Mouse (Mus musculus) embryo, embryonic 10.5 days (tissue): ENCODE data around the gene Rexo2.
"Not testable (repeated sequence)": the region's sequence is repeated elsewhere in the genome, so short reads cannot be mapped to it uniquely, and the experiment has no call there.

ENCODE experiments used
- DNase-seq: peaks from one replicate; pipeline ENCODE4 v3.0.0-alpha.2; 2015; ENCODE audit warnings: low spot score

Rexo2 gene

DNA sequence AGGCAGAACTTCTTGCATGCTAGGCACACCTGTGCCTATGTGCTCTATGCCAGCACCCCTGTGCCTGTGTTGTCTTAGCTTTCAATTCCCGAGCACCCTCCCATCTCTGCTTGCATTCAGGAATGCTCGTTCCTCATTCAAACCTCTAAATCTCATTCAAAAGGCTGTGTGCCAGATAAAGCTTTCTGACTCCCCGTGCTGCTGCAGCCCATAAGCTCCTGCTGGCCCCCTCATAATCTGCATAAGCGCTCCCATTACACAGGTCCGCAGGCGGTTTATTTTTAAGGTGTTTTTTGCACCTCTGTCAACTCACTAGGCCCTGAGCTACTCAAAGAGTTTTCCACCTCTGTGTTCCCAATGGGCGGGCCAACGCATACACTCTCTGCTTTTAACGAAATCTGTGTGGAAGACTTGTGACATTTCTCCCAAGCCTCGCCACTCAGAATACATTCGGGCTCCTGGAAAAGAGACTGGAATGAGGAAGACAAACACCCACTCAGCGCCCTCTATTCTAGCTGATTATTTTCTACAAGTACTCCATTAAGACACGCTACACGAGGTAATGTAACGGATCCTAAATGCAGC lies 7.9 kb downstream of the Rexo2 start:
- no peak for DNase-seq

DNA sequence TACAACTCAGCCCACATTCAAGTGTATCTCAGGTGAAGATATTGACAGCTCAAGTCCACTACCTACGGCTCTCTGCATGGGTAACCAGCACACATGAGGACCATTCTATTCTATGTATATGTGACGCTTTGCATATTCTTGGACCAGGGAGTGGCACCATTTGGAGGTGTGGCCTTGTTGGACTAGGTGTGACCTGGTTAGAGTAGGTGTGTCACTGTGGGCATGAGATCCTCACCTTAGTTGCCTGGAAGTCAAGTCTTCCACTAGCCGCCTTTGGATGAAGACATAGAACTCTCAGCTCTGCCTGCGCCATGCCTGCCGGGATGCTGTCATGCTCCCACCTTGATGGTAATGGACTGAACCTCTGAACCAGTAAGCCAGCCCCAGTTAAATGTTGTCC lies 13.0 kb downstream of the Rexo2 start:
- not testable (repeated sequence) for DNase-seq

DNA sequence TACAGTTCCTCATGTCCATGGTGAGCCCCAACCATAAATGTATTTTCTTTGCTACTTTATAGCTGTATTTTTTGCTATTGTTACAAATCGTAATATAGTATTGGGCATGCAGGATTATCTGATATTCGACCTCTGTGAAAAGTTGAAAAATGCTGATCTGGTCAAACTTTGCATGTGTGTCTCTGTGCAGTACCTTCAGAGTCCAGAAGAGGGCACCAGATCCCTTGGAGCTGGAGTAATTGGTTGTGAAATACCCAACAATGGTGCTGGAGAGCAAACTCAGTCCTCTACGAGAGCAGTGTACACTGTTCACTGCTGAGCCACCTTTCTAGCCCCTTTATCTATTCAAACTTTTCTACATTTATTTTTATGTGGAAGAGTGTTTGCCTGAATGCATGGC lies 13.6 kb downstream of the Rexo2 start:
- peak; percentile 72 for DNase-seq

DNA sequence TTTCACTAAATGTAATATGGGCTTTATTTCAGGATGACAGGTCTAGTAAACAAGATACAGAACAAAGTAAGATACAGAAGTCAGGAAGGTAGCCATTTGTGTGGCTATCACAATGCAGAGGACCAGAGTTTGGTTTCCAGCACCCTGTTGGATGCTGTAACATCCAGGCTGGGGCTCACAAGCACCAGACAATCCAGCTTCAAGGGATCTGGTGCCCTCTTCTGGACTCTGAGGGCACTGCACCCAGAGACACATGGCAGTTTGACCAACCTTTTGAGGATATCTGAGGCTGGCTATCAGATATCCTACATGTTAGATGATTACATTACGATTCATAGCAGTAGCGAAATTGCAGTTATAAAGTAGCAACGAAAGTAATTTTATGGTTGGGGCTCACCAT lies 14.8 kb downstream of the Rexo2 start:
- DNase-seq = peak; percentile 19

DNA sequence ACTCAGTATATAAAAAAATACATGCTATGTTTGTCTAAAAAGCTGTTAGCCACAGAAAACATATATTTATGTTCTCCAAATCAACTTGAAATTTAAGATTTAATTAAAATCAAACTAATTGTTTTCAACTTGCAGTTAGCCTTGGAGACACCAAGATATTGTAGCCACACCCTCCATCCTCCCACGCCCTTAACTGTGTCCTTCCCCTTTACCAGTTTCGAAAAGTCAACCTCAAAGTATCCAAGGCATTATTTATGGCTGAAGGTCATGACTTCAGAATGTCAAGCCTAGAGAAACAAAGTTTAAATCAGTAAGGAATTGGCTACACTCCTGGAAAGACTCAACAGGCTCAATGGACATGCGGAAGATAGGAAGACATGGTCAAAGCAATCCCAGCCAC lies 18.9 kb downstream of the Rexo2 start:
- DNase-seq = no peak

DNA sequence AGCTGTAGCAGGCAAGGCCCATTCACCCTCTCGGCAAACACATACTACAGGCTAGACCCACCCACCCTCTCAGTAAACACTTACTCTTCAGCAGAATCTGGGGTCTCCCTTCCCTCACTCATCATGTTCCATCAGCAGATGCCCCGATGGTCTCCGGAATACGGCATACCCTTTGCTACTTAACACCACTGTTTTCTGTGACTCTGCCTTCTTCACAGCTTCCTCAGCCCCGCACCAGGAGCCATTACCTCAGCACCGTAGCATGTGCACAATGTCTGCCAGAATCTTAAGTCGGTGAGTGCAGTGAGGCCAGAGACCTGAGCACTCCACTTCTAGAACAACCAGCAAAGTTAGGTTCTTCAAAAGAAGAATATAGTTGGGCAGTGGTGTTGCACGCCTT lies 19.7 kb downstream of the Rexo2 start:
- no peak for DNase-seq

DNA sequence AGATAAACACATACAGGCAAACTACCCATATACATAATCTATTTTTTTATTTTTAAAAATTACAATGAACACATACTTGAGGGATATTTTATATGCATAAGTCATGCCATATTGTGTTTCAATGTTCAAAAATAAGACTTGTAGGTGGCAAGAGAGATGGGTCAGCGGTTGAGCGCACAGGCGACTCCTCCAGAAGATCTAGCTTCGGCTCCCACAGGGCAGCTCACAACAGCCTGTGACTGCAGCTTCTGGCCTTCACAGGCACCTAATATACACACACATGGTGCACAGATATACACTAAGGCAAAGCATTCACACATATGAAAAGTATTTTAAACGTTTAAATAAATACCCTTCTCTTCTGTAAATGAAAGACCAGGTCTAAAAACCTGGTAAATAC lies 21.0 kb downstream of the Rexo2 start:
- no peak for DNase-seq

DNA sequence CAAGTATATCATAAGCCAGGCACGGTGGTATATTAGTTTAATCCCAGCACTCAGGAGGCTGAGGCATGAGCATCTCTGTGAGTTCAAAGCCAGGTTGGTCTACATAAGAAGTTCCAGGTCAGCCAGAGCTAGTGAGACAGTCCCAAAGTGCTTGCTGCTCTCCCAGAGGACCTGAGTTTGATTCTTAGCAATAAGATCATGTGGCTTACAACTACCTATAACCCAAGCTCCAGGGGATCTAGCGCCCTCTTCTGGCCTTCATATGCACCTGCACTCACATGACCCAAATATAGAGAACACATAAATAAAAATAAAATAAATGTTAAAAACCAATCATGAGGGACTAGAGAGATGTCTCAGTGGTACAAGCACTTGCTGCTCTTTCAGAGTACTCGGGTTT lies 21.5 kb downstream of the Rexo2 start:
- DNase-seq = no peak

DNA sequence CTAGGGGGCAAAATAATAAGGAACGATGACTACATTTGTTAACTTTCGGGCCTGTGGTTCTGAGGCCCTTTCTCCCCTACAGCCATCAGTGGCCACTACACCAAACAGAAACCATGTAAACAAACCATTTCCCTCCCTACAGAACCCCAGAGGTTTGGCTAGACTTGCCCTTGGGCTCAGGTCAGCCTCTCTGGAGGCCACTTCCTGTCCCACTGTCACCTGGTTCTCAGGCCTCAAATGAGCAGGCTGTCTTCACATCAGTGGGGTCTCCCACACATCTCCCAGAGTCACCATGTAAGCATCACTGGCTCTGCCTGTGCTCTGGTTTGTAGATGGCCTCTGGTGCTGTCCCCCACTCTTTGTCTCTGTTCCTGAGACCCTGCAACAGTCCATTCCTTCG lies 24.5 kb downstream of the Rexo2 start:
- DNase-seq = no peak

DNA sequence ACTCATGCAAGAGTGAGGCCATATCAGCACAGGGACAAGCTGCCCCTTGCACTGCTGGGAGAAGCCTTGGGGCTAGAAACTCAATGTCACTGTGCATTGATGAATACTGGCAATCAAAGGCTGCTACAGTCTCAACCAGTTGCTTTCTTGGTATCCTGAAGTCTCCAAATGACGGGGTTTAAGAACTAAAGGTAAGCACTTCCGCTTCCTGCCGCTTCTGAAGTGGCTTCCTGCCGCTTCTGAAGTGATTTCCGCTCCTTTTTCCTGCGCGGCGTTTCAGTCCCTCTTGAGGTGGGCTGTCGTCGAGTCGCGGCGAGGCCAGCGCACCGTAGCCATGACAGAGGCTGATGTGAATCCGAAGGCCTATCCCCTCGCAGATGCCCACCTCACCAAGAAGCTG lies 30.4 kb downstream of the Rexo2 start:
- no peak for DNase-seq

DNA sequence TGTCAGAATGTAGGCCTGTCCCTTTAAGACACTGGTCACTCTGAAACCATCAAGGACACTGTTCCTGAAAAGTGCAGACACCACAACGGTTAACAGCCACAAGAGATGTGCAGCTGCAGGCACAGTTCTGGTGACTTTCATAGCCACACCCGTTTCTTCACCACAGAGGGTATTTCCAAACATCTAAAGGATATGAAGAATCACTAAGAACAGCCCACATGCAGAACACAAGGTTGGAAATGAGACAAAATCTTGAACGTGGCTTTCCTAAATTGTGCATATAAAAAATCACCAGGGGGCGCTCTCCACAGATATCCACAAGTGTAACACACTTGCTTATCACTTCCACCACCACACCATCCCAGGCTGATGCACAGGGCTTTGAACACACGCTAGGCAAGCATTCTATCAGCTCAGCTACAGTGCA lies 32.6 kb downstream of the Rexo2 start:
- DNase-seq = peak; percentile 64

DNA sequence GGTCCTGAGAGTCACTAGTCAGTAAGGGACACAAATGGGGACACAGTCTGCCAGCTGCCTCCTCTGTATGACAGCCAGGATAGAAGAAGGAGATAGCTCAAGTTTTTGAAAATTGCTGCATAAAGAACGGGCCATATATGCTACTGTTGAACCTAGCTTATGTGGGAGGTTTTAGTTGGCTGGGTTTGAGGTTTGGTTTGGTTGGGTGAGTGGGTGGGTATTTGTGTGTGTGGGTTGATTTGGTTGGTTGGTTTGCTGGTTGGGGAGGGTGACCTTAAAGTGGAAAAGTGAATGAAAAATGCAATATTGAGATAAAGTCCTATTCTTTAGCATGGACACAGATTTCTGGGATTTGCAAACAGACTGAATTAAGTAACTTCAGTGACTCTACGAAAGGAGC lies 35.6 kb downstream of the Rexo2 start:
- no peak for DNase-seq

DNA sequence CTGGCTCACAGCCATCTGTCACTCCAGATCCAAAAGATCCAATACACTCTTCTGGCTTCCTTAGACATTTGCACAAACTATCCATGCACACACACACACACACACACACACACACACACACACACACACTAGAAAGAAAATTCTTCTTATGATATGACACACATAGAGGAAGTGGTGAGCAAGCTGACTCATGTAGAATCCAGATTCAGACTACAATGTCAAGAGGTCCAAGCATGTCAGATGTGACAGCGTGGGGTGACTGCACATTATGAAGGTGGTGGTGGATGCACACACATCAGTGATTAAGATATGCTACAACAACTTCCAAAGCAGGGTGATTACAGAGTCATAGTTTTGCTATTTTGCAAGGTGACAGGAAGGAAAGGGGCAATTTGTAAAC lies 36.5 kb downstream of the Rexo2 start:
- no peak for DNase-seq

DNA sequence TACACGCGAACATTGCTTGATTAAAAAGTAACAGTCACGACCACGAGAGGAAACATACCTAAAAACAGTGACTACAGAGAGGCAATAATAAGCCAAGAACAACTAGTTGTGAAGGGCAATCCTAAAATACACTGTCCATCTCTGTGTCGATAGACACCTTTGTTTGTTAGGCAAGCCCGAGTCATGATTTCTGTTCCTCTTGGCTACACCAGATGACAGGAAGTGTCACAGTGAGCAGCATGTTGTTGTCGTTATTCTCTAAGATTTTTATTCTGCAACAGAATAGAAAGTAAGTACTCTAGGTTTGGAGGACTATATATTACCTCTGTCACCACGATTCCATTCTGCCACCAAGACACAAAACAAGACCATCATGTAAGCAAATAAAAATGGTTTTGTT lies 48.0 kb downstream of the Rexo2 start:
- no peak for DNase-seq

DNA sequence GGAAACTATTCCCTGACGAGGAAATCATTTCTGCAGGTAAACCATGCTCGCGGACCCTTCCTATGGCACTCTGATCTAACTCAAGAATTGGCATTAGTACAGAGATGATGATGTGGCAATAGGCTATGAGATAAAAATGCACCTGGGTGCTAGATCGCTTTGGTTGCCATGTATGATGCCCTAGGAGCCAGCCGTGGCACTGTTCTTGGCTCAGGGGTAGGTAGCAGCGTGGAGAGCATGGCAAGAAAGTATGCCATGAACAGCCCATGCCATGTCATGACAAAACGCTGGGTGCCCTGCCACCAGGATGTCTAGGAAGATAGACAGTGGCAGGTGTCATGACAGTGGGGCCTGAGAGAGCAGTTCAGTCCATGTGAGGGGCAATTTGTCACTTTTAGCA lies 53.2 kb downstream of the Rexo2 start:
- DNase-seq = no peak

DNA sequence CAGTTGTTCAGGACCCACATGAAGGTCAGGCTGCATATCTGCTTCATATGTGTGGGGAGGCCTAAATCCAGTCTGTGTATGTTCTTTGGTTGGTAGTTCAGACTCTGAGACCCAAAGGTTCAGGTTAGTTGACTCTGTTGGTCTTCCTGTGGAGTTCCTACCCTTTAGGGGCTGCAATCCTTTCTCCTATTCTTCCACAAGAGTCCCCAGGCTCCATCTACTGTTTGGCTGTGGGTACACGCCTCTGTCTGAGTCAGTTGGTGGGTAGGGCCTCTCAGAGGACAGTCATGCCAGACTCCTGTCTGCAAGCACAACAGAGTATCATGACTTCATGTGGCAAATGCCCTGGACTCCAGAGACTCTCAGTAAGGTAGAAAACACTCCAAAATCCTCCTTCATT lies 57.2 kb downstream of the Rexo2 start:
- DNase-seq = no peak

DNA sequence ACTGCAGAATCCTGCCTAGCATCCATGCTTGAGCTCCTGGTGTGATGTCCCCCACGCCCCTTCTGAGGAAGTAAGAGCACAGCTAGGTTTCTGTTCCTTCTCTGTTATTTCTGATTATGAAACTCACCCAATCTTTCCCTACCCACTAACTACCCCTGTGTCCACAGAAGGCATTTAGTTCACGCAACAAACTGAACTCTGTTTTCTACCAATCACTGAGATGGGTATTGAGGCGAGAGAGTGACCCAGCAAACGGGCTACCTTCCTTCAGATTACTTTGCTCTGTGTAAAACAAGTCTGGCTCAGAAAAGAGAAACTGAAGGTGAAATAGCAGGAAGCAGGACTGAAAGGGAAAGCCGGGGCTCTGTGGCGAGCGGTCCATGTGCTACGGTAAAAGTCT lies 58.0 kb downstream of the Rexo2 start:
- no peak for DNase-seq

DNA sequence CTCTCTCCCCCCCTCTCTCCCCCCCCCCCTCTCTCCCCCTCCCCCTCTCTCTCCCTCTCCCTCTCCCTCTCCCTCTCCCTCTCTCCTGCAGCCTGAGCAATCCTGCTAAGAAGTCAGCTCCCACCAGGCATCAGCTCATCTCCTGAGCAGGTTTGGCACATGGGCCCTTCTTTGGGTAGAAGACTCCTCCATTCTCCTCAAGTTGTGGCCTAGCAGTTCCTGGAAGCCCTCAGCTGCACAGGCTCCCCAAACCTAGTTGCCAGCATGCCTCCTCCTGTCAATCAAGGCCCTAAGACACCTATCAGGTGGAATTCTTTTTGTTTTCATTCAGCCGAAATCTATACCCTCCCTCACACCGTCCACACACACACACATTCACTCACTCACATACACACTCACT lies 58.9 kb downstream of the Rexo2 start:
- no peak for DNase-seq

DNA sequence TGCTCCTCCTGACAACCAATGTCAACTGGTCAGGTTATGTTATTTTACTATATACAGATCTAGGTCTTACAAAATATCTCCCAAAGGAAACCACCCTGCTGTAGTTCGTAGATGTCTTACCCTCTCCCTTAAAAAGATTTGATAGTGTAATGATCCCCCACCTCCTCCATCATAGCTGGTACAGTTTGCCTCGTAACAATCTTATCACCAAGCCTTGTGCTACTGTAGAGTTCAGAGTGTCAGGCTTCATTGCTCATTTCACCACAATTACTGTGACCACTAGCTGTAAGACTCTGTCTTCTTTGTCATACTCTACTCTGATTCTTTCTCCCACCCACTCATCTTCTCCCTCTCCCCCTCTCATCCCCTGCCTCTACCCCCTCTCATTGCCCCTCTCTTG lies 59.4 kb downstream of the Rexo2 start:
- DNase-seq = no peak

DNA sequence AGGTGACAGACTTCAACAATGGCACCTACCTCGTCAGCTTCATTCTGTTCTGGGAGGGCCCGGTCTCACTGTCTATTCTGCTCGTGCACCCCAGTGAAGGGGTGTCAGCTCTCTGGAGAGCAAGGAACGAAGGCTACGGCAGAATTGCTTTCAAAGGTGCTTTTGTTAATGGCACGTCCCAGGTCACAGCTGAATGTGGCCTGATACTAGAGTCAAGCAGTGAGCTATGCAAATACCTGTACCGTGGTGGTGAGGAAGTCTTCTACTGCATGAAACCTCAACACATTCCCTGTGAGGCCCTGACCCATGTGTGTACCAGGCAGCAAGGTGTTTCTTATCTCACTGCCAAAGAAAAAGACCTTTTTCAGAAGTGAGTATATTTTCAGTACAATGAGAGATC lies 60.0 kb downstream of the Rexo2 start:
- DNase-seq = no peak

DNA sequence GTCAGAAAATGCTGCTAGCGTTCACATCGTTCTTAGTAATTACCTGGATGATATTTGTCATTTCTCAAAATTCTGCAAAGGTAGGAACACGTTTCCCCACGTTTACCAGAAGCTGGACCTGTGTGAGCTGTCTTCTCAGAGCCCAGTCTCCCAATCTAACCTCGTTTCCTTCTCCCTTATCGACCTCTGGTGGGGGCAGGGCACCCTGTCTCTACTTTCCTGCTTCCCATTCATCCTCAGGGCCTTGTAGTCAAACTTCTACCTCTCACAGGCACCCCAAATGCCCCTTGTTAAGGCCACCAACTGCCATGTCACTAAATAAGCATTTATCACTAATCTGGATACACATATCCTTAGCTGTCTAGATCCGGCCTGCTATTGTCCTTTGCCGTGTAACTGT lies 61.6 kb downstream of the Rexo2 start:
- no peak for DNase-seq
